Mouse (Mus musculus) large intestine, adult 2 months (tissue): ENCODE data around the gene Ak5. TPM values are rescaled to one million over a fixed set of nuclear protein-coding genes. Genes with fewer than 3 reads are reported as not detected.

Experiments
- DNase-seq: peaks from one replicate; pipeline ENCODE4 v3.0.0-alpha.2; 2012; ENCODE audit warnings: low read depth, low spot score
- WGBS: fragments of 180-500 bp; shearing (Covaris S2); methylation state at CpG from one replicate; pipeline ENCODE4 v1.1.7; 2018; 5-methylcytosine and 5-hydroxymethylcytosine counted together
- polyA plus RNA-seq: library from polyadenylated mRNA; depleted of rRNA; stranded (reverse); fragments of >200 nt; gene quantifications from 2 replicates; pipeline ENCODE4 v1.2.3, GENCODE M21; 2012

The Ak5 gene
- polyA plus RNA-seq, 1 experiment, result not detected

- no peak for DNase-seq
- 78% methylated on average over 8 of the region's 8 CpGs for WGBS
These were observed 141.4 kb downstream of the Ak5 start for GRCm38 (mm10) chr3:152526721-152527120.

- DNase-seq, result no peak
- 25% methylated on average over 4 of the region's 4 CpGs for WGBS
These were observed 144.9 kb downstream of the Ak5 start for GRCm38 (mm10) chr3:152523315-152523638.

GRCm38 (mm10) chr3:152522634-152523314 is 145.4 kb downstream of the Ak5 start:
- DNase-seq, result peak; percentile 32
- 18% methylated on average over 6 of the region's 6 CpGs for WGBS

GRCm38 (mm10) chr3:152521054-152521453 is 147.1 kb downstream of the Ak5 start:
- no peak for DNase-seq
- 93% methylated on average over 7 of the region's 7 CpGs for WGBS

GRCm38 (mm10) chr3:152520074-152520473 is 148.1 kb downstream of the Ak5 start:
- DNase-seq, result no peak
- WGBS, result 66% methylated on average over 3 of the region's 3 CpGs

- DNase-seq, result peak; percentile 18
- WGBS, result 23% methylated on average over 10 of the region's 10 CpGs
These were observed 148.6 kb downstream of the Ak5 start for GRCm38 (mm10) chr3:152519556-152519955.

GRCm38 (mm10) chr3:152516569-152516968 is 151.6 kb downstream of the Ak5 start:
- 85% methylated on average over 3 of the region's 3 CpGs for WGBS

GRCm38 (mm10) chr3:152515959-152516358 is 152.2 kb downstream of the Ak5 start:
- no peak for DNase-seq
- WGBS, result 86% methylated on average over 6 of the region's 6 CpGs

More at GRCm38 (mm10) chr3:152516569-152516968, 151.6 kb downstream of the Ak5 start:
- DNase-seq, result no peak

GRCm38 (mm10) chr3:152512517-152512916 is 155.6 kb downstream of the Ak5 start:
- no peak for DNase-seq

GRCm38 (mm10) chr3:152509268-152509667 is 158.9 kb downstream of the Ak5 start:
- DNase-seq, result no peak
- 78% methylated on average over 7 of the region's 7 CpGs for WGBS

More at GRCm38 (mm10) chr3:152512517-152512916, 155.6 kb downstream of the Ak5 start:
- WGBS, result 13% methylated on average over 2 of the region's 2 CpGs

- DNase-seq, result no peak
- 85% methylated on average over 12 of the region's 12 CpGs for WGBS
These were observed 159.7 kb downstream of the Ak5 start for GRCm38 (mm10) chr3:152508419-152508993.

GRCm38 (mm10) chr3:152507900-152508299 is 160.3 kb downstream of the Ak5 start:
- 48% methylated on average over 8 of the region's 8 CpGs for WGBS
- DNase-seq, result no peak

- 81% methylated on average over 2 of the region's 2 CpGs for WGBS
- no peak for DNase-seq
These were observed 169.0 kb downstream of the Ak5 start for GRCm38 (mm10) chr3:152498968-152499696.

GRCm38 (mm10) chr3:152497842-152498241 is 170.3 kb downstream of the Ak5 start:
- whole genome bisulfite sequencing, result 86% methylated on average over 2 of the region's 2 CpGs
- no peak for DNase-seq

- DNase-seq, result no peak
- WGBS, result 78% methylated on average over 7 of the region's 7 CpGs
These were observed 171.1 kb downstream of the Ak5 start for GRCm38 (mm10) chr3:152497084-152497483.

- DNase-seq, result no peak
- WGBS, result 87% methylated on average over 8 of the region's 8 CpGs
These were observed 172.7 kb downstream of the Ak5 start for GRCm38 (mm10) chr3:152495415-152495898.

GRCm38 (mm10) chr3:152494667-152495360 is 173.3 kb downstream of the Ak5 start:
- 32% methylated on average over 12 of the region's 12 CpGs for WGBS
- DNase-seq, result peak; percentile 24

GRCm38 (mm10) chr3:152493813-152494212 is 174.3 kb downstream of the Ak5 start:
- 74% methylated on average over 2 of the region's 2 CpGs for WGBS
- DNase-seq, result no peak

GRCm38 (mm10) chr3:152492241-152492640 is 175.9 kb downstream of the Ak5 start:
- no peak for DNase-seq
- 78% methylated on average over 6 of the region's 6 CpGs for WGBS

- DNase-seq, result no peak
- WGBS, result 73% methylated on average over 5 of the region's 5 CpGs
These were observed 177.7 kb downstream of the Ak5 start for GRCm38 (mm10) chr3:152490423-152490822.
